Mouse (Mus musculus) urinary bladder, postnatal 36 days (tissue): ENCODE measurements at regions not wholly inside any gene's neighbourhood (a gene's known extent, or its start where the extent isn't known, plus 50 kb on each side); places are given as distances from the start of the nearest gene placed in this dataset.

Experiments
- DNase-seq, 2 experiments: peaks; one replicate each; pipeline ENCODE4 v3.0.0; 2022; ENCODE audit warnings: low spot score in 2 of 2, mixed read lengths in 1 of 2

DNA sequence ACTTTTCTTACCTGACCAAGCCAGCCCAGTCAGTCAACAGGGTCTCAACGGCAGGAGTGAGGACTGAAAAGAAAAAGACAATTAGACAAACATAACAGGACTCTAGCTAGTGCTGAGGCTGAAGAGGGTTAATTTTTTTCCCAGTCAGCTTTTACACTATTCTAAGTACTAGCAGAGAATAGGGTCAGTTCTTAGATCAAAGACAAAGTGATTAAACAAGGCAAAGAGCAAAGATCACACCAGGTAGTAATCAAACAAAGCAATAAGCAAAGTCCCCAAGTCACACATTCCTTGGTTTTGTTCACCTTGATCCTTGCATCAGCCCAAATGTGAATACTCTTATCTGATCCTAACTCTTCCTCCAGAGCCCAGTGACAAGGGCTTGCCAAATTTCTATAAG, 267.8 kb upstream of the Tsc22d2 start:
- DNase-seq = no peak

DNA sequence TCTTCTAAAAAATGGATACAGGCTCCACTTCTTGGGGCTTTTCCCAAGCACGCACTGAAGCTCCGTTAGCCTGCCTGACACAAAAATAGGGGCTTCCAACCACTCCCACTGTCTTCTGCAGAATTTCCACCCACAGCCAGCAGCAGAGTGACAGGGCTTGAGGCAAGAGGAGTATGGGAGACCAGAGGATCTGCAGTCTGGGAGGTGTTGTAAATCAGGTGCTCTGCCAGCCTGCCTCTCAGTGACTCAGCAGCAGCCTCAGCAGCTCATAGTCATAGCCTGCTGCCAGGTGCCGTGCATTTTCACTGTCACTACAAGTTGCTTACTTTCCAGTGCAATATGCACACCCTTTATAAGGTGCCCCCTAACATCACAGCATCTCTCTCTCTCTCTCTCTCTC, 261.4 kb upstream of the Tsc22d2 start:
- DNase-seq = no peak

DNA sequence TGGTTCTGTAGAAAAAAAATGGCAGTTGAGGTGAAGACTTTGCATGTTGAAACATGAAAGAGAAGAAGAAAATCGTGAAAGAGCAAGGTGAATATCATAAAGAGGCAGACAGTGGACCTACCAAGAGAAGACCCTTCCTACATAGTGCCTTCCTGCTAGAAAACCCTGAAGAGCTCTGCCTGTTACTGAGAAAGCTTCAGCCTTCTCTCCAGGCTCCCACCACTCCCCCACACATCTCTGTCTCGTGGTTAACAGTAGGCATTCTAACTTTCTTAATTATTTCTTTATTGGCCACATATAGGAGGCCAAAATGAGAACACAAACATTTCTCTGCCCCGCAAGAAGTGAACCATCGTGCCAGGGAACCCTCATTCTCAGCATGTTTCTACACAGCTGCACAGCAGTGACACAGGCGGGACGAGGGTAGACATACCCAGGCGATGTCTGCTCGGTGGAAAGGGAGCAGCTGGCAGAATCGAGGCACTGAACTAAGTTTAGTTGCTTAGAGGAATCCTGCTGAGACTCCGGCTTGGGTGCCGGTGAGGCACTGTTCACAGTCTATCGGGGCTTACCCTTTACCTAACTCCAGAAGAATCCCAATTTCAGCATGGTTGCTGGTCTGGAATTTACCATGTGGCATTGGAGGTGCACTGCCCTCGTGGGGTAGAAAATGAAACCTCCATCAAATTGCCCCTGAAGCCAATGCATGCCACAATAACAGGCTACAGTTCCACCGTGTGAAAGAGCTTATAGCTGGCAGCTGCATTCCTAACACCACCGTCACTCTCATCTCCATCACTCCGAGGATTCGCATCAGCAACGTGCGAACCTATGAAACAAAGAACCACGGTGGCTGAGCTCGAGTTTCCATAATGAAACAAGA, 260.4 kb upstream of the Tsc22d2 start:
- no peak for DNase-seq

DNA sequence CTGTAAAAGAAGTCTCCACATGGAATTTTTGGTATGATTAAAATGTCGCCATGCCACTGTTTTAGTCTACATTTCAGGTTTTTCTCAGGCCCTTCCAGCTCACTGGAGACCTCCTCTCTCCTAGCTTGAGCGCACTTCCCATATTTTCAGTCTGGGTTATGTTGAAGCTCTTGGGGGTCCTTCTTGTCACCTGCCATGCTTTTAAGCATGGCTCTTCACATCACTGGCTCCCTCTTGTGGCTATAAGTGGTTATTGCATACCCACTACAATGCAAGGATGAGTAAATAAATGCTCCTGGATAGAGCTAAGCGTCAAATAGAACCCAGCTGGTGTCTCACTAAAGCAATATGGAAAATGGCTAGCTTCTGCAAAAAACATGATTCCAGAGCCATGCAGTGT, 255.1 kb upstream of the Tsc22d2 start:
- DNase-seq = no peak

DNA sequence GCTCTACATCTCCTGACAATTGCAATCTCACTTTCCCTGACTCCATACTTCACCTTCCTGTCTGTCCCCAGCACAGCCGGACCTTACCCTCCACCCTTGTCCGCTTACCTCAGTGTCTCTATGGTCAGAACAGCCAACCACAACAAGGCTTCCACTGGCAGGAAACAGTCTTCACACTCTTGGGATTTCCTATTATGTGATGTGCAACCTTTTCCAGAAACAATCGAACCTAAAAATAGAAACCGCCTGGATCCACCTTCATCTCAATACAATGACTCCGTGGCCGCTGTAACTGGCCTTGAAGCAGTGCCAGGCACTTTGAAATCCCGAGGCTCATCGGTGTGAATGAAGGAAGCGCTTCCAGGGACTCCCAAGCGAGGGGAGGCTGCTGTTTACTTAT, 252.3 kb upstream of the Tsc22d2 start:
- no peak for DNase-seq

DNA sequence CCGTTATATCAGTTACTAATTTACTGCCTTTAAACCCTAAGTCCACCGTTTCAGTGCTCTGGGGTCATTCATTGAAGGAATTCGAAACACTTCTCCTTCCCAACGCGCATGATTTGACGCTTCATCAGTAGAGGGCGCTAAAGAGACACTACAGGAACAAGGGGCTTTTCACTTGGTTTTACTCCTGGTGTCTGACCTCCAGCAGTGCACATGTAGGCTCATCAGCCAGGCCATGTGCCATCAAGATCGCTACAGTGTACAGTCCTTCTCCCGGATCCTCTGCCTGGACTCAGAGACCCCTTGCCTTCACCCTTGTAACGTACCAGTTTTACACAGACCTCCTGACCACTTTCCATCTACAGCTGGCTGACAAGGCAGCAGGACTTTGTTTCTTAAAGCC, 250.7 kb upstream of the Tsc22d2 start:
- DNase-seq = peak; percentile 61 to 68

DNA sequence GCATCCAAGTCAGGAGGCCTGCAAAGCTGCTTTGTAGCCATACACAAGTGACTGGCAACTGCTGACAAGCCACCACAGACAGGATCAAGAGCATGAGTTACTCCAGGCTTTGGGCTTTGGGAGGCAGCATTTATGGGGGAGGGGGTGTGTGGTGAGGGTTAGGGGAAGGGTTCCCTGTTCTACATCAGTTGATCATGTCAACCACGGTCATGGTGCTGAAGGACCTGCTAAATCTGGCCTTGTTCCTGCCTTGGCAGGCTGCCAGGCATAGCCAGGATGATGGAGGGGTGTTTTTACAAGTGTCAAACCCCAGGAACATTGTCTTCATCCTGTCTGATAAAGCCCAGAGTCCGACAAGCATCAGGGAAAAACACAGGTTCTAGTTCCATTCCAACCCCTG, 247.9 kb upstream of the Tsc22d2 start:
- no peak for DNase-seq

DNA sequence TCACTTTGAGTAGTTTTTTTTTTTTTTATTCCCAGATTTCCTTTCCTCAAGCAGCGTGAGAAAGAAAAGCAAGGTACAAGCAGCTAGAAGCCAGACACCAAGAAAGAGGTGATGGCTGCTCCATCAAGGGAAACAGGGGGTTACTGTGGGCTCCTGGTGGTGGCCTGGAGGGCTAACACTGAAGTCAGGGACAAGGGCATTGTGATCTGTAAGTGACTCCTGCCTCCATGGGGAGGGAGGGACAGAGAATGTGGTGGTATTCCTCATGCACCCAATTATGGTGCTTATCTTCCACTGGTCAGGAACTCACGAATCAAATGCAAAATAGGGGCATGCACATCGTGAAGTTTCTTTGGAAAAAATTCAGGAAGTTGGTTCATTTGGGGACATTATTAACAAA, 247.4 kb upstream of the Tsc22d2 start:
- DNase-seq = no peak

DNA sequence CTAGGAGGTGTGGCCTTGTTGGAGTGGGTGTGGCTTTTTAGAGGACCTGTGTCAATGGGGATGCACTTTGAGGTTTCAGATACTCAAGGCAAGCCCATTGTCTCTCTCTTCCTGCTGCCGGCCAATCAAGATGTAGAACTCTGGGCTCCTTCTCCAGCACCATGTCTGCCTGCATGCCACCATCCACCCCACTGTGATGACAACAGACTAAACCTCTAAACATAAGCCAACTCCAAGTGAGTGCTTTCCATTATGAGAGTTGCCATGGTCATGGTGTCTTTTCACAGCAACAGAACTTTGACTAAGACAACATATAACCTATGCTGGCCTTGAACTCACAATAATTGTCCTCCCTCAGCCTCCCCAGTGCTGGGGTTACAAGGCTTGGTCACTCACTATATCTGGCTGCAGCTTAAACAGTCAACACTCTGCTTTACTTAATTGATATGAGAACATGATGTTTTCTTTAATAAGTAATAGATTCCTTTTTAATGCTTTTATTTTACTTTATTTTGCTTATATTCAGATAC, 246.7 kb upstream of the Tsc22d2 start:
- DNase-seq = no peak

DNA sequence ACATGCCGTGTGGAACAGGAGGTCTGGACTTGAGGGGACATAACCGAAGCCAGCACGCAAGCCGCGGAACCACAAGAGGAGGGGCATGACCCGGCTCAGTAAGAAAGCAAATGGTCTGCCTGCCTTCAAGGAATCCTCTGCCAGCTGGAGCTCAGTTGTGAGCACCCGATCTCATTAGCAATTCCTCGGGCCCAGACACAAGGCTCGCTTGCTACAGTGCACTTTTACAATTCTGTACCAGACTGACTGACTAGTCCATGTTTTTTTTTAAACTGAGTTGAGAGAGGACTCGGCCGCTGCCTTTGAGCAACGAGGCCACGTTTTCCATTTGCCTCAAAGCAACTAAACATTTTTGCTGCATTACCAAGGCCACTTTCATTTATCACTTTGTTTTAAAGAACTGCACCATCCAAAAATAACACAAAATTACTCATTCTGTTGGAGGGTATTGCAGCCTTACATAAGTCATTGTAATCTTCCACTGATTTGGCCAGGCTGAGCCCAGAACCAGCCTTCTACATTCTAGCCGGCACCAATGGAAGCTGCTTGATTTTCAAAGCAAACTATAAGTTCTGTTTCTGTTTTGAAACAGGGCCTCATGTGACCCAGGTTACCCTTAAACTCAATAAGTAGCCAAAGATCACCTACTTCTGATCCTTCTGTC, 245.9 kb upstream of the Tsc22d2 start:
- no peak for DNase-seq

DNA sequence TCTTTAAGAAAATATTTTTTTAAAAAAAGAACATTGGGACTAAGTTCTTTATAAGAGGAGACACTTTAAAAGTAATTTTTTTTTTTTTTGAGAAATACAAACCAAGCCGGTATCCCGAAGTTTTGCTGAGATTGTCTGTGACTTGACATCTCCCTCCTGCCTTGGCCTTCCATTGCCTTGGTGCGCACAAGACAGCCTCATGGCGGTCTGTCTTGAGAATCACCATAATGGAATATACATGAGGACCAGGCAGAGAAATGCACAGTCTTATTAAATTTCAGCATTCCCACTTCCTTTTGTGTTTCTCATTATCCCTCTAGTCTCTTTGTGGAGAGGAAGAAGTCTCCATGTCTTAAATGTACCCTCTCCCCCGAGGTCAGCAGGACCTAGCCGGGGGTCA, 244.7 kb upstream of the Tsc22d2 start:
- DNase-seq = no peak

DNA sequence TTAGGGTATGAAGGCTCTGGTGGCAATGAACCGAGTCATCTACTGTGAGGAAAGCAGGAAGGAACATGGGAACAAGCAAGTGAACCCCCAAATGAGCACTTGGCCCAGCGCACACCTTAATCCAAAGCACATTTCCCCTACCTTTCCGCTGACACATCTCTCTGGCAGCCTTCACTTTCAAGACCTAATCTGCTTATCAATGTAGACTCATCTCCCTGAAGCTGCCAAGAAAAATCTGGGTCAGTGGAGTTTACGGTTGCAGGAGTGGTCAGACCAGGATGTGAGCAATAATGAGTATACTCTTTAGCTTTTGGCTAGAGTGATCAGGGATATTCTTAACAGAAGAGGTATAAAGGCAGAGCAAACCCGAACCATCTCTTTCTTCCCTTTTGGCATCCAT, 242.4 kb upstream of the Tsc22d2 start:
- DNase-seq = peak in 1 of 2 experiments; percentile 18

DNA sequence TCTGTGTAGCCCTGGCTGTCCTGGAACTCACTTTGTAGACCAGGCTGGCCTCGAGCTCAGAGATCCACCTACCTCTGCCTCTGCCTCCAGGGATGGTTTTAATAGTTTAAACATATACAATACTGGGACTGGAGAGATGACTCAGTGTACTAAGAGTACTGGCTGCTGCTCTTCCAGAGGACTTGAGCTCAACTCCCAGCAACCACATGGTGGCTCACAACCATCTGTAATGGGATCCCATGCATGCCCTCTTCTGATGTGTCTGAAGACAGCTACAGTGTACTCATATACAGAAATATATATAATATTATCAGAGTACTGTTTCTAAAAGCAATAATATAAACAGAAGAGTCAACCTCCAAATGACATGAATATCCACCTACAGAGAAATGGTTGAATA, 240.7 kb upstream of the Tsc22d2 start:
- DNase-seq = no peak

DNA sequence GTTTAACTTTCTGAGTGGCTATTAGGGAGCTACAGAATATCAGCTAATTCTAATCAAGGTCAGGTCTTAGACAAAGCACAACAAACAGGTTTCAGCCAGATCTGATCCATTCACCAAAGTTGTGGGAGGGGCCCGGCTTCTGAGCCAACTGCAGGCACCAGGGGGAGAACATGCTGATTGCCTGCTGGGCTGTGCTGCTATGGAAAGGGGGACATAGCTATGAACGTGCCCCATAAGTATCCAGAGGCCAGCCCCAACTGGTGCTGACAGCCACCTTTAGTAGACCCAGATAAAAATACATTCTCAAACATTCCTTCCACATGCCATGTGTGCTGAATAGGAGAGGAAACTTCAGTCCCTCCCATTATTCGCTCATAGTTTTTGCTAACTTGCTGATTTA, 232.8 kb upstream of the Tsc22d2 start:
- no peak for DNase-seq

DNA sequence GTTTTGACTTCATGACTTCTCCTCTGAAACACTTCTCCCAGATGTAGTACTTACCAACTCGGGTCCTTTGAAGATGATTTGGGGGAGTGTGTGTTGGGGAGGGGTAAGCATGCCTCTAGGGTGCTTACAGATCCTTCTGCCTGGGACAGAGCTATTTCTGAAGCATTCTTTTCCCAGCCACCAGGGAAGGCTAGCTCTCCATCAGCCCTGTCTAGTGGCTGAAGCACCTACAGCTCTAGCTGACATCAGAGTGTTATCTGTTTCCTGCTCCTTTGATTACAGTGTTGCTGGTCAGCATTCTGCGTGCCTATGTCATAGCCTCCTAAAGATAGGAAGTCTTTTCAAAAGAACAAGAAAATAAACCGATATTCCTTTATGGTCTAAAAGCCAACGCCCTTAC, 232.2 kb upstream of the Tsc22d2 start:
- no peak for DNase-seq

DNA sequence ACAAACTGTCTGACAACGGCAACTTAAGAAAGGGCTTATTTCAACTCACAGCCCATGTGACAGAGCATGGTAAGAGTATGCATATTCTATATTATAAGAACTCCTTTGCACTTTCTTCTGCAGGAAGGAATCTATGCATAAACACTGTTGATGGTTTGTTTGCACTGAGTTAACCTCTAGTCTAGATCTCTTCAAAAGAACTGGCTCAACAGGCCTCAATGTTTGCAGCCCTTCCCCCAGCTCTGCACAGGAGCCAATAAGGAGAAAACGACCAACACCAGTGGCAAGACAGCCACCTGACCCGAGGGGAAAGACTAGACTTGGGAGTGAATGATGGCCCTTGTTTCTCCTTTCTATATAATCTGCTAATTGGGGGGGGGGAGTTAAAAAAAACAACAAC, 231.2 kb upstream of the Tsc22d2 start:
- DNase-seq = peak; percentile 45 to 55

DNA sequence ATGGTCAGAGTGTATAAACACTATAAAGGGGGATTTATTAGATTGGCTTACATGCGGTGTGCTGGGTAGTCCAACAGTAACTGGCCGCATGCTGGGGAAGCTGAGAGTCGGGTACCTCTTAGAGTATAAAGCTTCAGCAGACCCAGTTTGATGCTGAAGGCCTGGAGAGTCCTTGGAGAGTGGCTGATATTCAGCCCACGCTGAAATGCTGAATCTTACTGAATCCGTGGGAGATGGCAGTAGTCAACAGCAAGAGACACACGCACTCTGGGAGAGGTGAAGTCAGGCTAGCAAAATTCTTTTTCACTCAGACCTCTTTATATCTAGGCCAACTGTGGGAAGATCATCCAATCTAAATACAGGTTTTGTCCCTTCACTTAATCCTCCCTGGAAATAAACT, 214.1 kb upstream of the Tsc22d2 start:
- DNase-seq = no peak

DNA sequence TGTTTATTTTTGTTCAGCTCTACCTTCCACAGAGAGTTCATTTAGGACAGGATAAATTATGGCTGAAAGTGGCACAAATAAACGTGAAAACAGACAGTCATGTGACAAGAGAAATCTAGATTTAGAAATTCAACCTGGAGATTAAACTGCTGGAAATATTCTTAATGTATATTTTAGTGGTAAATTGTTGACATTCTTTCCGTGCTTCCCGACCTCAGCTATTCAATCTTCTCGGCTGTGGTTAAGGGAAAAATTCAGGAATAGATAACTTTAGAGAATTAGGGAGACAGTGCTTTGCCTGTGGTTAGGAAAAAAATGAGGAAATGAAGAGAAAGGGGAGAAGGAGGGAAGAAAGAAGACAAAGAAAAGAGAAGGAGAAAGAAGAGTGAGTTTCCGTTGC, 211.7 kb upstream of the Tsc22d2 start:
- no peak for DNase-seq

DNA sequence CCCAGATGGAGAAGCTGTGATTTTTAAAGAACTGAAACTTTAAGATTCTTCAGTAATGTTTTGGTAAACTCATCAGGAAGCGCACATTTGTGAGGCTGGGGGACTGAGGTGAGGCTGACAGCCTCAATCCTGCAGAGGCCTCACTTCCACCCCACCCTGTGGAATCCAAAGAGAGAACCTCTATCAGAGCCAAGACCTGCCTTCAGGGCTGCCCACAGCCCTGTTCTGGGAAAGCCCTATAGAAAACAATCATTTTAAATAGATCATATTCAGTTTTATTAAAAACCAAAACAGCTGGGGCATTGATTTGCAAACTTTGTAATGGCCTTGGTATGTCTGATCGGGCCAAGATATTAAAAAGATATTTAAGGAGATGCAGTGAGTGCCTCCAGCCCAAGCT, 210.7 kb upstream of the Tsc22d2 start:
- no peak for DNase-seq

DNA sequence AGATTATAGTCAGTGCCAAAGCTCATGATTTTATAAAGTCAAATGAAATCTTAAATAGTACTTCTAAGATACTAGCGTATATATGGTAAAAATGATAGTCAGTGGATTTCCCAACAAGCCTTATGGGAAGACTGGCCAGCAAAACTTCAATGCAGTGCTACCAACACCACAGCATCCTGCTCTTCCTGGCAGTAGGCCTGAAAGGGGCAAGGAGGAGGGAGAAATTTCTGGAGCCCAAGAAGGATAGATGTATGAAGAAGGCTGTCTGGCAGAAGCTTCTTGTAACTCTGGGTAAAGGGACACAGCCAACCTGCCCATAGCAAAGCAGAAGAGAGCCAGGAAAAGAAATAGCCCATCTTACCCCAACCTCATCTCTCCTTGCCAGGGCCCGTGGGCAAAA, 209.0 kb upstream of the Tsc22d2 start:
- DNase-seq = no peak

DNA sequence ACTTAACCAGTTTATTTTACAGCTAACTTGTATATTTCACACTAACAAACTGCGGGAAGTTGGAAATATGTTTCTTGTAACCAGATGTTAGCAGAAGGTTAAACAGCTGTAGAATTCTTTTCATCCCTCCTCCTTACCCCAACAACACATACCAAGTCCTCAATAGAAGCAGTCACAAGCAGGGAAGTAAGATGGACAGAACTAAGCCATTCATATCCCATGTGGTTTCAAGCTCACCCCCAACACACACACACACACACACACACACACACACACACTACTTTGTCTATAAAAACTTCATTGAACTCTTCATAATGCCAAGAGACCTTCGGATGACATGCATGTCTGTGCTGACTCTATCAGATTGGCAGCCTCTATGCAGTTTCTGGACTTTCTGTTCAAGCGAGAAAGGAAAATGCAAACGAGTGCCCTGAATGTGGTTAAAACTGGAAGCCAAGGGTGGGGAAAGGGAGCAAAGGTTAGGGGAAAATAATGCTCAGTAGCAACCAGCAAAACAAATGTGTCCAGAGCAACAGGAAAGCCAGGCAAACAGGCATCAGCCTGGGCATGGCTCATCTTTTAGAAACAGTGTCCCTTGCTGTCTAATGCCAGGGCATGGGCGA, 207.6 kb upstream of the Tsc22d2 start:
- peak in 1 of 2 experiments; percentile 9 for DNase-seq

DNA sequence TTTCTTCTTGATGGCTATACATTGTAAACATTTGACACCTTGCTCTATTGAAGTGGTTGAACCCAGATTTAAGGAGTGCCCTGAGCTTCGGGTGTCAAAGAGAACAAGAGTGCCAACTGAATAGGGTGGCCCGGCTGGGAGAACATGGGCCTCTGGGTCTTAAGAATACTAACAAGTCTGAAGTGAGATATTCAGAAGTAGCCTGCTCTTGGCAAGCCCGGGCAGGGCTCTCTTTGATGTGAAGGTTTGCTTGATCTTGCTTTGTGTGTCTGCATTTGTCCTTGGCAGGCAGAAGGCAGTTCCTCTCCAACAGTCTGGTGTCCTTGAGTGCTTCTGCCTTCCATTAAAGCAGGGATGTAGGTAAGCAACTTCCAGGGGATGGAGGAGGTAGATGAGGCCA, 203.5 kb upstream of the Tsc22d2 start:
- DNase-seq = peak; percentile 36 to 39

DNA sequence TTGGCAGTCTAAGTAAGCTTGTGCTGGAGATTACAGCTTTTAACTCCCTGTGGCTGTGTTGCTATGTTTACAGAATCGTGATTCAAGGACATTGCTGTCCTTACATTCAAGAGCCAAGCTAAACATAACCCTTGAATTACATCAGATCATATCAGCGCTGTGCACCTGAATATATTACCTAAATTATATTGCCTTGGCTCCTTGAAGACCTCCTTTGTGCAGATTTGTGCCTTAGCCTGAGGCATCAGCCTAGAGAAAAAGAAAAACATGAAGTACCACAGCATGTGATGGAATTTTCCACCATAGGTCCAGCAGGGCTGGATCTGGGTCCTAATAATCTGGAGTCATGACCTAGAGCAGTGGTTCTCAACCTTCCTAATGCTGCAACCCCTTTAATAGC, 189.8 kb upstream of the Tsc22d2 start:
- DNase-seq = no peak
